Mouse (Mus musculus): ENCODE measurements around the gene Derl2. TPM values are rescaled to one million over a fixed set of nuclear protein-coding genes. Genes with fewer than 3 reads are reported as not detected.

Gene Derl2
- polyA plus RNA-seq (2014; fragmentation: Nextera tagmentation; extraction: Ambion mirVana), result 43.5 and 47.5 TPM in 2 replicates

DNA sequence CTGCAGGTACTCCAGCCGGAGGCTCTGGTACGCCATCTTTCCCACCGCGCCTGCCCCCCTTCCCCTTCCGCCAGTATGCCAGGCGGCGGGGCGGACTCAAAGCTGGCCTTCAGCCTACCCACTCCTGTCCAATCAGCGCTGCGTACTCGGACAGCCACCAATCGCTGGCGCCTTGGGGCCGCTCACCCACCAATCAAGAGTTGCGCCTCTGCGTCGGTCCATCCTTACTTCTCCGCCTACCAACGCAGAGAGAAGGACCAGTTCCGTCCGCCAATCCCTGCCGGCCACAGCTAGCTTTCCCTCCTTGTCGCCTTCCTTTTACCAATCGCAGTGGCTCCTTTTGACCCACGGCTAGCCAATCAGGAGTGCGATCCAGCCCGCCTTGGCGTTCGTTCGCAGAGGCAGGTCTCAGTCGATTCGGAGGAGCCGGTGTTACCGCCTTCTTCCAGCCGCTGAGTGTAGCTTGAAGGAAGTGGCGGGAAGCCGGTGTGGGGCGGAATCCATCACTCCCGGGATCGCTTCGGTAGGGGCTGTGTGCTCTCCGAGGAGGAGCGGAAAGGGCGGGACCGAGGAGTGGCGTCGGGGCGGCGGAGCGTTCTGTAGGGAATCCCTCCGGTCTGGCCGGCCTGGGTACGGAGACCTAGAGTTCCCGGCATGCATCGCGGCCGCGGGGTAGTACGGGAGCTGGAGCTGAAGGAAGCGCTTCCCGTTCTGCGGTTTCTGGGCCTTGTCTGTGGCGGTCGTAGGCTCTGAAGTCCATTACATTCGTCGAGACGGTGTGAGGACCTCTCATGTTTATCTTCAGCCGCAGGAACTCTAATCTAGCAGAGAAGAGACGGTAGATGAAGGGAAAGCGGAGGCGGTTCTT, at the start of gene Derl2, which contains the start of gene Mis12:
Gene Derl2, minus strand, starts transcription at position 641 of the 868 bp plus-strand sequence.
Gene Mis12, plus strand, starts transcription at position 411 of the 868 bp plus-strand sequence.
- Histone ChIP-seq H3K27ac (ENCODE audit: low read depth, low read length) (peak within 1 kb of the TSS; percentile 86), H3K9me3 (ENCODE audit: control insufficient read depth, low read length) (no peaks in the 10 kb centered on the region), H3K4me3 (ENCODE audit: low read depth, low read length) (peak within 1 kb of the TSS; percentile 85), H3K36me3 (ENCODE audit: control insufficient read depth, insufficient read depth, low read length) (no peaks in the 10 kb centered on the region), H3K4me2 (replicated peaks; ENCODE audit: low read depth, low read length) (peak within 1 kb of the TSS; percentile 84), H3K4me1 (replicated peaks; ENCODE audit: control insufficient read depth, insufficient read depth, low read length) (peaks cover 8% of the 10 kb centered on the region), H3K27me3 (ENCODE audit: control insufficient read depth, insufficient read depth, low read length) (no peaks in the 10 kb centered on the region), H3K9ac (ENCODE audit: low read depth, low read length) (peak within 1 kb of the TSS; percentile 85)
- WGBS, result under 1% methylated on average over 67 of the region's 71 CpGs
- peak; percentile 100 for ATAC-seq (ENCODE audit: low FRiP score)
- DNase-seq (ENCODE audit: low spot score), result peak; percentile 96

DNA sequence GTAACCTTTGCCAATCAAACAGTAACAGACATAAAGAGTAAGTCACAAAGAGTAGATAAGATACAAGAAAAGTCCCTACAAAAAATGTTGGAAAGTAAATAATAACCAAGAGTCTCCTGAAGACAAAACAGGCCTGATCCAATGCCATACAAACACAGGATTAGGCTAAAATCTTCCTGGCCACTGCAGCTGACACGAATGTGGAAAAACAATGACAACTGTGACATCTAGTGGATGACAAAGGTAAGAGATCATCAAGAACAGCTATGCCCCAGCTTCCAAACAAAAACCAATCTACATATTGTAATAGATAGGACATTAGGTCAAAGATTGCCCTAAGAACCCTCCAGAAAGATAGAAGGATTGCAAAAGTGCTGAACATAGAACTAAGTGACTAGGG, 32.9 kb upstream of the Derl2 start:
- Histone ChIP-seq H3K27me3 (ENCODE audit: control insufficient read depth, insufficient read depth, low read length) (no peaks in the 10 kb centered on the region), H3K4me2 (replicated peaks; ENCODE audit: low read depth, low read length) (no peak overlapping the region), H3K36me3 (ENCODE audit: control insufficient read depth, insufficient read depth, low read length) (no peaks in the 10 kb centered on the region), H3K4me3 (ENCODE audit: low read depth, low read length) (no peak overlapping the region), H3K9ac (ENCODE audit: low read depth, low read length) (no peak overlapping the region), H3K27ac (ENCODE audit: low read depth, low read length) (no peak overlapping the region), H3K9me3 (ENCODE audit: control insufficient read depth, low read length) (no peaks in the 10 kb centered on the region), H3K4me1 (replicated peaks; ENCODE audit: control insufficient read depth, insufficient read depth, low read length) (no peaks in the 10 kb centered on the region)
- DNase-seq (ENCODE audit: low spot score) (peak; percentile 39), ATAC-seq (ENCODE audit: low FRiP score) (no peak)
- WGBS, result 4% methylated on average over 1 of the region's 1 CpGs

DNA sequence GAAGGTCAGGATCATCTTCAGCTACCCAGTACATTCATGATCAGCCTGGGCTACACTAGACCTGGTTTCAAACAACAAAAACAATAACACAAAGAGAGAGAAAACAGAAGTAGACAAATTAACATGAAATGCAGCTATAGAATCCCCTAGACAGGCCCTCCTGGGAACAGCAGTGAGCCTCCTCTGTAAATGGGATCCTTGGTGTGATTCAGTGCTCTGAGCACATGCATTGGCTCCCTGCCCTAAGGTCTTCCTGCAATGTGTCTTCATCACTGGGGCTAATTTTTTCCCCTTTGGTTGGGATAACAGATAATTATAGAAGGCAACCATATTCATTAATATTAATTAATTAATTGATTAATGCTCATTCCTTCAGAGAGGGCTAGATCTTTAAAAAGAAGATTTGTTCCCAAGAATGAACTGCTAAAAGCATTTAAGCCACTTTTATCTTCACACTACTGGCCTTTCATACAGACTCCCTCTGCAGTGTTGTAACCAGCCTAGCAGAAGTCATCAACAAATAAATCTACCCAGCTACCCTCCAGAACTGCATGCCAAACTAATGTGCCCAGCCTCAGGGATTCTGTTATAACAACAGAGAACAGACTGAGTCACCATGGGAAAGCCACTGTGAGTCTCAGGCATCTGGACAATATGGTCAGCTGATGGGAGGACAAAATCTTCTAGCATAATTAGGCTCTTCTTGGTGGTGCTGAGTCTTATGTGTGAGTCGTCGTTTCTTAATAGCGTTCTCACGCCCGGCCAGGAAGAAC, 20.1 kb upstream of the Derl2 start:
- WGBS, result 97% methylated on average over 5 of the region's 5 CpGs
- H3K4me3 ChIP-seq (ENCODE audit: low read depth, low read length), result no peak overlapping the region
- ATAC-seq (ENCODE audit: low FRiP score), result no peak

DNA sequence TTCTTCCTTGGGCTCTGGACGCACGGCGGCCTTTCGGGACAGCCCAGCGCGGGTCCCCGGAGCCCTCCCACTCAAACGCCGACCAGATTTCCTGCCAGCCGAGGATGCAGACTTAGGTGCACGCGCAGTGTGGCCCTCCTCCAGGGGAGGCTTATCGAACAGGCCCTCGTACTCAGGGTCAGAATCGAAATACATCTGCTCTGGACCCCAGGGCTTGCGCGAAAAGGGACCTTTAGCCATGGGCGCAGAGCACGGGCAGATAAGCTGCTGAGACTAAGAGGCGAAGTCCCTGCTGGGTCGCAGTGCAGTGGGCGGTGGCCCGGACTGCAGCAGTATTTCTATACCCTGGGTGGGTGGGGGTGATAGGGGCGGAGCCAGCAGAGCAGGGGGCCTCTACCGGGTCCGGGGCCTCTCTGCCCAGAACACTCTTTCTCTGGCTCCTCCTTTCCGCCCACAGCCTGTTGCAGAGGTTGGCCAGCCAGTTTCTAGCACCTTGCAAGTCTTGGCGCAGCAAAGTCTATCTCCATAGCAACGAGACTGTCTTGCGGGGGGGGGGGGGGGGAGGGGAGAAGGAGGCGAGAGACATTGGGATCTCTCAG, 13.6 kb upstream of the Derl2 start, which contains the start of gene 6330403K07Rik:
Gene 6330403K07Rik, minus strand, starts transcription at position 351 of the 599 bp plus-strand sequence.
- under 1% methylated on average over 27 of the region's 31 CpGs for WGBS

More for the DNA sequence above, 20.1 kb upstream of the Derl2 start:
- Histone ChIP-seq H3K36me3 (ENCODE audit: control insufficient read depth, insufficient read depth, low read length) (no peaks in the 10 kb centered on the region), H3K9me3 (ENCODE audit: control insufficient read depth, low read length) (no peaks in the 10 kb centered on the region), H3K27me3 (ENCODE audit: control insufficient read depth, insufficient read depth, low read length) (no peaks in the 10 kb centered on the region), H3K4me2 (replicated peaks; ENCODE audit: low read depth, low read length) (no peak overlapping the region), H3K4me1 (replicated peaks; ENCODE audit: control insufficient read depth, insufficient read depth, low read length) (no peaks in the 10 kb centered on the region), H3K27ac (ENCODE audit: low read depth, low read length) (no peak overlapping the region), H3K9ac (ENCODE audit: low read depth, low read length) (no peak overlapping the region)
- DNase-seq (ENCODE audit: low spot score), result no peak

DNA sequence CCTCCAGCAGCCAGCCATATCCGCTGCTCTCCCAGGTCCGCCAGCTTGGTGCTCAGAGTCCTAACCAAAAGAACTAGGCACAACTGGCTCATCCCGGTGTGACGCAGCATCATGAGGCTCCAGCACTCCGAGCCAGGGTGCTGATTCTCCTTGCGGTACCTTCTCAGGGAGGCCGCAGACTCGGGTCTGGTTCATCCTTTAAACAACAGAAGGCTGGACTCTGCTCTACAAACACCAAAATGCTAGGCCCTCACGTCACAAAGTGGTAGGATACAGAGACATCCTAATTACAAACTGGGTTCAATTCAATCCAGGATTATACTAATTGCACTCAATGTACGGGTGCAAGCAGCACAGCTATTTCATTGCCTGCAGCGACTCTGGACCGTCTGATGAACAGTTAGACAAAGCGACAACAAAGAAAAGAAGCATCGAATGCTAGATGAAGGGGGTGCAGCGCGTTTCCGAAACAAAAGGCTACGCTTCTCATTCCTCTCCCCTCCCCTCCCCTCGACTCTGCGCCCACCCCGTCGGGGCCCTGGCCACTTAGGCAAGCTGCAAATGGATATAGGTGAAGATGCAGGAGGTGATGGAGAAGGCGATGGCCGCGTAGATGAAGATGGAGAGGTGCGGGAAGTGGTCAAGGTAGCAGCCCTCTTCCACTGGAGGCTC, 13.0 kb upstream of the Derl2 start:
- H3K9ac ChIP-seq (ENCODE audit: low read depth, low read length), result peak overlapping the region; percentile 90
- 7% methylated on average over 26 of the region's 26 CpGs for WGBS
- no peaks in the 10 kb centered on the region for H3K27me3 ChIP-seq (ENCODE audit: control insufficient read depth, insufficient read depth, low read length)
- peak overlapping the region; percentile 79 for H3K4me2 ChIP-seq (replicated peaks; ENCODE audit: low read depth, low read length)
- H3K27ac ChIP-seq (ENCODE audit: low read depth, low read length), result peak overlapping the region; percentile 92
- H3K36me3 ChIP-seq (ENCODE audit: control insufficient read depth, insufficient read depth, low read length), result 0 out of 2 replicates have a peak, but pooled peaks cover 3% of the 10 kb centered on the region
- ATAC-seq (ENCODE audit: low FRiP score) (peak; percentile 68), DNase-seq (ENCODE audit: low spot score) (peak; percentile 71)
- H3K4me1 ChIP-seq (replicated peaks; ENCODE audit: control insufficient read depth, insufficient read depth, low read length), result peaks cover 3% of the 10 kb centered on the region; the same call in 1 of the 2 replicates
- no peaks in the 10 kb centered on the region for H3K9me3 ChIP-seq (ENCODE audit: control insufficient read depth, low read length)
- peak overlapping the region; percentile 71 for H3K4me3 ChIP-seq (ENCODE audit: low read depth, low read length)

More for the DNA sequence above, 13.6 kb upstream of the Derl2 start, which contains the start of gene 6330403K07Rik:
- DNase-seq (ENCODE audit: low spot score) (peak; percentile 86), ATAC-seq (ENCODE audit: low FRiP score) (peak; percentile 97)
- Histone ChIP-seq H3K9ac (ENCODE audit: low read depth, low read length) (peak within 1 kb of the TSS; percentile 90), H3K36me3 (ENCODE audit: control insufficient read depth, insufficient read depth, low read length) (no peaks in the 10 kb centered on the region), H3K27ac (ENCODE audit: low read depth, low read length) (peak within 1 kb of the TSS; percentile 92), H3K27me3 (ENCODE audit: control insufficient read depth, insufficient read depth, low read length) (no peaks in the 10 kb centered on the region), H3K4me2 (replicated peaks; ENCODE audit: low read depth, low read length) (peak within 1 kb of the TSS; percentile 79), H3K9me3 (ENCODE audit: control insufficient read depth, low read length) (no peaks in the 10 kb centered on the region), H3K4me3 (ENCODE audit: low read depth, low read length) (peak within 1 kb of the TSS; percentile 71), H3K4me1 (replicated peaks; ENCODE audit: control insufficient read depth, insufficient read depth, low read length) (peaks cover 3% of the 10 kb centered on the region; the same call in 1 of the 2 replicates)

DNA sequence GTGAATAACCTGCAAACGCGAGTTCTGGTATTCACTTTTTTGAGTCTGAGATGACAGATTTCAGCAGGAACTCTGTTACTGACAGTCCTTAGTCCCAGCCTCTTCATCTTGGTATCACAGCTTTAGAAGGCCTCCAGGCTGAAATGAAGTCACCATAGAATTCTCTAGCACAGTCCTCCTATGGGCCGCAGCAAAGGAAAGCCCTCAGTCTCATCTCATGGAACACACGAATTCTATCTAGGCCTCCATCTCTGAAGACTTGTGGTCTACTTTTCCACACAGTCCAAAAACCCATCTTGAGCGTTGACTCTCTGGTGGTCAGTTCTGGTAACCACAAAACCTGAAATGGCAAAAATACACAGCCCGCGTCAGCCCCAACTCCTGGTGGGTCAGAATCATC, 12.4 kb upstream of the Derl2 start:
- 0 out of 2 replicates have a peak, but pooled peaks cover 3% of the 10 kb centered on the region for H3K36me3 ChIP-seq (ENCODE audit: control insufficient read depth, insufficient read depth, low read length)
- peaks cover 3% of the 10 kb centered on the region; the same call in 1 of the 2 replicates for H3K4me1 ChIP-seq (replicated peaks; ENCODE audit: control insufficient read depth, insufficient read depth, low read length)
- H3K27me3 ChIP-seq (ENCODE audit: control insufficient read depth, insufficient read depth, low read length), result no peaks in the 10 kb centered on the region
- peak overlapping the region; percentile 71 for H3K4me3 ChIP-seq (ENCODE audit: low read depth, low read length)
- peak overlapping the region; percentile 79 for H3K4me2 ChIP-seq (replicated peaks; ENCODE audit: low read depth, low read length)
- peak overlapping the region; percentile 92 for H3K27ac ChIP-seq (ENCODE audit: low read depth, low read length)
- 66% methylated on average over 7 of the region's 7 CpGs for WGBS
- no peak for DNase-seq (ENCODE audit: low spot score)
- 0 out of 2 replicates have a peak, but pooled peaks have one; percentile 1 for ATAC-seq (ENCODE audit: low FRiP score)
- H3K9me3 ChIP-seq (ENCODE audit: control insufficient read depth, low read length), result no peaks in the 10 kb centered on the region
- H3K9ac ChIP-seq (ENCODE audit: low read depth, low read length), result peak overlapping the region; percentile 90

DNA sequence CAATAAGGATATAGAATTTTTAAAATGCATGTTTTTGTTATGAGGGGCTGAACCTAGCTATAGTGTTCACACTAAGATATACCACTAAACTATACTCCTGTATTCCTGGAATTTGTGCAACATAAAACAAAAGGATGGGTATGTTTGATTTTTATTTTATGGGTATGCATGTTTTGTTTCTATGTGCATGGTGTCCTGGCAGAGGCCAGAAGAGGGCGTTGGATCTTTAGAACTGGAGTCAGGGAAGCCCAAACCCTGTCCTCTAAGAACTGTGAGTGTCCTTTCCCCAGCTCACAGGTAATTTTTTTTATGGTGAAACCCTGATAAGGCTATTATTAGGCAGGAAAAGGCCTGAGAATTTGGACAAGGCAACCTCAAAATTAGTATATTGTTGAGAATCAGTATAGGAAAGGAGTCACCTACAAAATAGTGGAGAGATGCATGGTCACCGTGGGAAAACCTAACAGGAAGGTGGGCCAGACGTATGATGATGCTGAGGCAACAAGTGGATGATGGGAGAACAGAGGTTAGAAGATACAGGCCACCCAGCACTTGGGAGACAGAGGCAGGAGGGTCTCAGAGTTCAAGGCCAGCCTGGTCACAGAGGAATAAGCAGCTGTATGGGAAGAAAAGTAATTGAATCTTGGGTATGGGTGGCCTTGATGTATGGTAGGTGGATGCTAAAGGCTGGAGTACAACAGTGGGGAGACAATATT, 9.9 kb upstream of the Derl2 start:
- H3K9me3 ChIP-seq (ENCODE audit: control insufficient read depth, low read length), result no peaks in the 10 kb centered on the region
- DNase-seq (ENCODE audit: low spot score) (no peak), ATAC-seq (ENCODE audit: low FRiP score) (no peak)
- WGBS, result 78% methylated on average over 3 of the region's 3 CpGs
- peaks cover 3% of the 10 kb centered on the region; the same call in 1 of the 2 replicates for H3K4me1 ChIP-seq (replicated peaks; ENCODE audit: control insufficient read depth, insufficient read depth, low read length)
- no peak overlapping the region for H3K4me3 ChIP-seq (ENCODE audit: low read depth, low read length)
- no peak overlapping the region for H3K27ac ChIP-seq (ENCODE audit: low read depth, low read length)
- H3K27me3 ChIP-seq (ENCODE audit: control insufficient read depth, insufficient read depth, low read length), result no peaks in the 10 kb centered on the region
- no peak overlapping the region for H3K4me2 ChIP-seq (replicated peaks; ENCODE audit: low read depth, low read length)
- 0 out of 2 replicates have a peak, but pooled peaks cover 5% of the 10 kb centered on the region for H3K36me3 ChIP-seq (ENCODE audit: control insufficient read depth, insufficient read depth, low read length)
- H3K9ac ChIP-seq (ENCODE audit: low read depth, low read length), result no peak overlapping the region
